Mouse (Mus musculus) kidney, postnatal 4 days (tissue): Measurements from ENCODE around the gene Tnrc18.

Source experiments
- DNase-seq, 2 experiments: peaks; one replicate each; pipeline ENCODE4 v3.0.0; 2021; ENCODE audit warnings: mixed read lengths in 2 of 2

Gene Tnrc18

GRCm38 (mm10) chr5:142679065-142679464 is 138.4 kb downstream of the Tnrc18 start:
- no peak for DNase-seq

GRCm38 (mm10) chr5:142678141-142678571 is 139.3 kb downstream of the Tnrc18 start:
- DNase-seq = no peak
